Mouse (Mus musculus) intestine, postnatal 0 days (tissue): ENCODE results near the gene Nlk. TPM values are rescaled to one million over a fixed set of nuclear protein-coding genes. Genes with fewer than 3 reads are reported as not detected.

Experiments
- ATAC-seq: fragments of 200-750 bp; cut with Nextera tagmentation; 2 replicates; pipeline ENCODE4 v1.8.0; 2017; ENCODE audit warnings: mild to moderate bottlenecking, moderate TSS enrichment, moderate library complexity
- H3K27ac ChIP-seq: fragments of 300-500 bp; sonication (generic); 2 replicates; pipeline ENCODE4 v1.5.1; 2014; ENCODE audit warnings: mild to moderate bottlenecking, low read depth, low read length, moderate library complexity
- H3K27me3 ChIP-seq: fragments of 300-500 bp; sonication (generic); replicated peaks from 2 replicates; pipeline ENCODE4 v1.6.1; 2014; ENCODE audit warnings: low read length, mixed read lengths; ENCODE audit not compliant: control insufficient read depth, insufficient read depth
- H3K36me3 ChIP-seq: fragments of 300-500 bp; sonication (generic); 2 replicates; pipeline ENCODE4 v1.6.1; 2014; ENCODE audit warnings: mild to moderate bottlenecking, moderate library complexity; ENCODE audit not compliant: control insufficient read depth, insufficient read depth
- H3K4me1 ChIP-seq: fragments of 300-500 bp; sonication (generic); replicated peaks from 2 replicates; pipeline ENCODE4 v1.6.1; 2014; ENCODE audit warnings: antibody characterized with exemption, low read length, mixed read lengths; ENCODE audit not compliant: control insufficient read depth, insufficient read depth
- H3K4me2 ChIP-seq: fragments of 300-500 bp; sonication (generic); replicated peaks from 2 replicates; pipeline ENCODE4 v1.6.1; 2014; ENCODE audit warnings: low read depth, mild to moderate bottlenecking, moderate library complexity
- H3K4me3 ChIP-seq: fragments of 300-500 bp; sonication (generic); 2 replicates; pipeline ENCODE4 v1.5.1; 2014; ENCODE audit warnings: low read depth, low read length
- H3K9ac ChIP-seq: fragments of 300-500 bp; sonication (generic); 2 replicates; pipeline ENCODE4 v1.6.1; 2014; ENCODE audit warnings: mild to moderate bottlenecking, low read depth, low read length
- H3K9me3 ChIP-seq: fragments of 300-500 bp; sonication (generic); 2 replicates; pipeline ENCODE4 v1.6.1; 2016; ENCODE audit warnings: mixed run types; ENCODE audit not compliant: control insufficient read depth
- CTCF ChIP-seq: sonication (generic); IDR thresholded peaks from 2 replicates; pipeline ENCODE4 v1.5.1; 2016; ENCODE audit warnings: low read depth, mild to moderate bottlenecking, control low read depth, antibody characterized with exemption, moderate library complexity
- WGBS: fragments of 180-500 bp; shearing (Covaris S2); extraction: QIAGEN DNeasy Blood & Tissue Kit; methylation state at CpG from one replicate; pipeline ENCODE4 v1.1.7; 2014; 5-methylcytosine and 5-hydroxymethylcytosine counted together
- polyA plus RNA-seq: library from polyadenylated mRNA; unstranded; fragments of >200 nt; fragmentation: Nextera tagmentation; extraction: Ambion mirVana; gene quantifications from 2 replicates; pipeline ENCODE4 v1.2.1, GENCODE M21; 2015

Gene Nlk
- polyA plus RNA-seq, 1 experiment from 2014 or later: 14.2 TPM

DNA sequence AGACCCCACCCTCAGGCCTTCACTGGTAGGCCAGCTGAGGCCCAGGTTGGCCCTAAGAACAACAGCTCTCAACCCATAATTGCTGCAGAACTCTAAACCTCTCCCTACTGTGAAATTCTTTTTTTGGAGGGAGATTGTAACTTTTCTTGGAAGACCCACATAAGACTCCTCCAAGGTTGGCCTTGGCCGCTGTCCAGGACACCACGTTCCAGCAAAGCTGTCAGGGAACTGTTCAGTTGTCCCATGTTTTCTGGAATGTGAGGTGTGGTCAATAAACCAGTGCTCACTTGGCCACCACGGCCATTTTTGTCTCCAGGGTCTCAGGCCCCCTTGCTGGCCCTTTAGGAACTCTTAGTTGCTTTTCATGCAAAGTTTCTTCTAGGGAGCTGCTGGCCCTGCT, 175.3 kb downstream of the Nlk start:
- Histone ChIP-seq H3K9me3 (no peaks in the 10 kb centered on the region), H3K4me3 (no peak overlapping the region), H3K4me2 (no peak overlapping the region), H3K36me3 (peaks cover 86% of the 10 kb centered on the region), H3K9ac (no peak overlapping the region), H3K27me3 (no peaks in the 10 kb centered on the region), H3K27ac (no peak overlapping the region), H3K4me1 (no peaks in the 10 kb centered on the region)
- ATAC-seq: no peak
- WGBS: 84% methylated on average over 3 of the region's 3 CpGs
- TF ChIP-seq CTCF: no peak

DNA sequence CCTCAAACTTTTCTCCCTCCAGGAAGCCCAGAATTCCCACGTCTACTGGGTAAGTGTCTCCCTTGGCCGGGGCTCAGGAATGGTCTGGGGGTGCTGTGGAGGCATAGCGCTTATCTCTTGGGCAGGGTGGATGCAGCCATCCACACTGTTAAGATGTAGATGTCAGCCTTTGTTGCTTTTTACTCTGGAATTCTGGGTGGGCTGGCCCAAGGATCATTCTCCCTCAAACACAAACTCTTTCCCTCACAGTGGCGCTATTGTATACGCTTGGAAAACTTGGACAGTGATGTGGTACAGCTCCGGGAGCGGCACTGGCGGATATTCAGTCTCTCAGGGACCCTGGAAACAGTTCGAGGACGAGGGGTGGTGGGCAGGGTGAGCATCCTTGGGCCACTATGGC, 178.2 kb downstream of the Nlk start:
- H3K36me3 ChIP-seq: peaks cover 82% of the 10 kb centered on the region
- H3K4me3 ChIP-seq: no peak overlapping the region
- no peak overlapping the region for H3K4me2 ChIP-seq
- H3K4me1 ChIP-seq: no peaks in the 10 kb centered on the region
- H3K9ac ChIP-seq: no peak overlapping the region
- H3K9me3 ChIP-seq: no peaks in the 10 kb centered on the region
- H3K27me3 ChIP-seq: no peaks in the 10 kb centered on the region
- TF ChIP-seq CTCF: no peak
- no peak for ATAC-seq
- 86% methylated on average over 10 of the region's 10 CpGs for WGBS
- H3K27ac ChIP-seq: no peak overlapping the region

Other genes starting within 250 kb of the Nlk start
- 68.7 and 71.6 TPM in 2 replicates for gene Slc46a1, start 231.7 kb downstream of the Nlk start, polyA plus RNA-seq
- gene Sarm1, start 199.6 kb downstream of the Nlk start, polyA plus RNA-seq: 0.94 and 1.0 TPM in 2 replicates
- gene Vtn, start 198.3 kb downstream of the Nlk start, polyA plus RNA-seq: 0.85 and 1.2 TPM in 2 replicates
- not detected in 2 replicates for gene Sebox, start 193.9 kb downstream of the Nlk start, polyA plus RNA-seq
- 49.2 and 51.2 TPM in 2 replicates for gene Tmem199, start 185.2 kb downstream of the Nlk start, polyA plus RNA-seq
- gene Poldip2, start 185.2 kb downstream of the Nlk start, polyA plus RNA-seq: 65.8 and 67.1 TPM in 2 replicates
- gene Tnfaip1, start 161.0 kb downstream of the Nlk start, polyA plus RNA-seq: 64.7 and 71.5 TPM in 2 replicates
- 221 and 222 TPM in 2 replicates for gene Ift20, start 161.0 kb downstream of the Nlk start, polyA plus RNA-seq
- gene Tmem97, start 146.6 kb downstream of the Nlk start, polyA plus RNA-seq: 83.9 and 86.9 TPM in 2 replicates
- gene Ccnq, start 54.4 kb upstream of the Nlk start, polyA plus RNA-seq: 32.0 and 33.4 TPM in 2 replicates
- gene Lyrm9, start 129.2 kb upstream of the Nlk start, polyA plus RNA-seq: 15.6 and 20.4 TPM in 2 replicates
- gene Nos2, start 223.4 kb upstream of the Nlk start, polyA plus RNA-seq: 0.21 and 0.26 TPM in 2 replicates